Mouse (Mus musculus) monocyte, adult 5-6 weeks (primary cell): ENCODE results near the gene Hs1bp3. TPM values are rescaled to one million over a fixed set of nuclear protein-coding genes. Genes with fewer than 3 reads are reported as not detected.

Source experiments
- ATAC-seq: fragments of 153-309, 156-312 bp; replicated peaks from 2 replicates; pipeline ENCODE4 v1.8.0; 2017; ENCODE audit warnings: mild to moderate bottlenecking; ENCODE audit not compliant: low TSS enrichment, insufficient number of reproducible peaks, severe bottlenecking, poor library complexity, low FRiP score
- total RNA-seq: library from RNA; stranded (forward); fragments of 200-1000, 200-491, 200-594 nt; gene quantifications from 3 replicates; pipeline ENCODE4 v1.2.3, GENCODE M21; 2017

Hs1bp3 gene
- total RNA-seq, 1 experiment from 2014 or later: 4.0 TPM

DNA sequence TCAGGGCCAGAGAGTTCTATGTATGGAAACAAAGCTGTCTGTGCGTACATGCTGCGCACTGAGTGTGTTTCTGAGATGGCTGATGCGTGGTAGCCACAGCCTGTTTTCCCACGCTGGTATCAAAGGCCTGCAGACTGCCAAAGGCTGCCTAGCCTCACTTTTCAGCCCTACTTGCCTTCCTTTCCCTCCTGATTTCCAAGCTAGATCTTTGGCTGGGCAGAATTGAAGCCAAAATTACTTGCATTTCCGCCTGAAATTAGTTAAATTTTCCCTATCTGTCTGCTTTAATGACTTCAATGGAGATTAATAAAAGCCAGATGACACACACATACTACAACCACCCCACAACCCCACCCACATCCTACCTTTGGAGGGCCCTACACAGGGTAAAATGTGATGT is 12.7 kb upstream of the Hs1bp3 start:
- no peak for ATAC-seq

DNA sequence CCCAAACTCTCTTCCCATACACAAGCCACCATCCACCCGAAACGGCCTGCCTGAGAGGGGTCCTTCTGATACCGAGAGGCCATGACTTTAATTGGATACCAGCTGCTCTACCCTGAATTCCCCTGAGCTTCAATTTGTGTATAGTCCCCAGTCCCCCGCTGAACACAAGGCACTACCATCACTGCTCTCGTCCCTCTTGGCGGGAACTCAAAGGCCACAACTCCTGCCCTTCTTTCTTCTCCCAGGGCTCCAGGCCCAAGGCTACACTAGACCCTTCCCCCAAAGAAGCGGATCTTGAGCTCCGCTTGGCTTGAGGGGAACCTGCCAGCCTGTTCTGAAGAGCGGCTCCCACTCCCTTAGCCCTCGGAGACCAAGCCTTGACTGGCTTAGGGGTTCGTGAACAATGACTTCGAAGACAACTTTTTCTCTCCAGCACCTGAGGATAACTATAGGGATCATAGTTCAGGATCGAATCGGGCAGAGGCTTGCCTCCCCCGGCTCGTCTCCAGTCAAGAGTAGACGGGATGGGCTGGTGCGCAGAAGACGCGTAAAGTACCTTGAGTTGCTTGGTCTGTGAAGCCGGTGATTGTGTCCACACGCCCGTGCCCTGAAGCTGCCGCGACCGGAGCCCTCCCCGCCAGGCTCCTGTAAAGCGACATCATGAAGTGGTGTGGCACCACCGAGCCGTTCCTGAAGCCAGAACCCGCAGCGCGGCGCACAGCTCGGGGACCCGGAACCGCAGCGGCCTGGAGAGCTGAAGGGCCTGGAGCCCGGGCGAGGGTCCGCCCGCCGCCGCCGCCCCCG is 12.0 kb upstream of the Hs1bp3 start:
- no peak for ATAC-seq

DNA sequence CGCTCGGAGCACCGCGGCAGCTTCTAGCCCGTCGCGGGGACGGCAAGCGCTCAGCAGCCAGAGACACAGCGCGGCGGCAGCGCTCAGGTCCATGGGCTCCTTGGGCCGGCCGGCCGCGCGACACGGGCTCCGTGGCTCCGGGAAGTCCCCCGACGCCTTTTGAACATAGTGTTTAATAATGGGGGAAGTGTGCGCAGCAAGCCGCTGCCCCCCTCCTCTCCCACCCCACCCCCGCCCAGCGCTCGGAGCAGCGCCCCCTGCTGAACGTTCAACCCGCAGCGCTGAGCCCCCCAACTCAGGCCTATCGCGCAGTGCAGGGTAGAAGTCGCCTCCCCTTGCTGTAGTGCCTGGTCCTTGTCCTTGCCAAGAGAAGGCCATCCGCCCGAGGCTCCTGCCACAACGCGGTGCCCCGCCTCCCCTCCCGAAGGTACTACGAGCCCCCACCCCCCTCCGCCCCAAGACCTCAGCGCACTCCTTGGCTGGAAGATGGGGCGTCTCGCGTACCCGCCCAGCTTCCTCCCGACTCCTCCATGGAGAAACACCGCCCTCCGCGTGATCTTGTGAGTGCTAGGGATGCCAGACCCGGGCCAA is 11.3 kb upstream of the Hs1bp3 start, which contains the start of gene Gdf7:
TSS of gene Gdf7 (minus strand) at position 114 of the 591 bp plus-strand sequence.
- no peak for ATAC-seq

DNA sequence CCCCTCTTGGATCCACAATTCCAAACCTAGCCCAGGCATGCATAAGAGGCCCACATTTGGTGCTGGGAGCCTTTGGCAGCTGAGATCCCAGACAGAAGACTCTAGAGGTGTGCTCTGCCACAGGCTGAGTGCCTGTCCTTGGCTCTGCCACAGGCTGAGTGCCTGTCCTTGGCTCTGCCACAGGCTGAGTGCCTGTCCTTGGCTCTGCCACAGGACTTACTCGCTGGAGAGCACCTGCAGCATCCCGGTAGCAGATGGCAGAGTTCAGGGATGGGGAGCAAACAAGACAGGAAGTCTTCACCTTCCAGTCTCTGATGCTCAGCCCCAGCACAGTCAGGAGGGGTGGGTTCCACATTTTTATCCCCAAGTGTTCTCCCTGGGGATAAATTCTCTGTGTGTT is 8.0 kb upstream of the Hs1bp3 start:
- ATAC-seq: no peak

DNA sequence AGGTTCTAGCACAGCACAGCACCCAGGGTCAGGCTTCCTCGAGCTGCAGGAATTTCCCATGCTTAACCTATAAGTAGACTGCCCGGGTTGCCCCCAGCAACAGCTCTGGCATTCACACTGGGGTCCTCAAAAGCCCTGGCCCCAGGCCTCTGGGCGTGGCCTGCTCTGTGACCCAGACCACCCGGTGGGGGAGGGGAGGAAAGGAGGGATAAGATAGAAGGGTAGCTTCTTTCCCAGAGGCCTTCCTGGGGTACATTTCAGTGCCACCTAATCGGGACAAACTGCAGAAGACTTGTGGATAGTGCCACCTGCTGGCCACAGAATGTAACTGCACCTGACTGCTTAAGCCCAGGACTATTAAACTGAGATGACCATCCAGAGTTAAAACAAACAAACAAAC is 6.8 kb upstream of the Hs1bp3 start:
- ATAC-seq: 0 out of 2 replicates have a peak, but pooled peaks have one; percentile 61

DNA sequence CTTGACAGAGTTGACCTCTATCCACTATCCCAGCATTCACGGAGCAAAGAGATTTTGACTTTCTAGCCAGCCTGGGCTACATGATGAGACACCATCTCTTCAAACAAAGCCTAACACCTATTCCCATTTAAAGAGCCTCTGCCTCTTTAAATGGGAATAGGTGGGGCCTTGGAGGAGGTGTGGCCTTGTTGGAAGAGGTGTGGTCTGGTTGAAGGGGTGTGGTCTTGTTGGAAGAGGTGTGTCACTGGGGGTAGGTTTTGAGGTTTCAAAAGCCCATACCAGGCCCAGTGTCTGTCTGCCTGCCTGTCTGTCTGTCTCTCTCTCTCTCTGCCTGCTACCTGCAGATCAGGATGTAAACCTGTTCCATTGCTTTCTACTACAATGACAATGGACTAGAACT is 6.3 kb upstream of the Hs1bp3 start:
- no peak for ATAC-seq

DNA sequence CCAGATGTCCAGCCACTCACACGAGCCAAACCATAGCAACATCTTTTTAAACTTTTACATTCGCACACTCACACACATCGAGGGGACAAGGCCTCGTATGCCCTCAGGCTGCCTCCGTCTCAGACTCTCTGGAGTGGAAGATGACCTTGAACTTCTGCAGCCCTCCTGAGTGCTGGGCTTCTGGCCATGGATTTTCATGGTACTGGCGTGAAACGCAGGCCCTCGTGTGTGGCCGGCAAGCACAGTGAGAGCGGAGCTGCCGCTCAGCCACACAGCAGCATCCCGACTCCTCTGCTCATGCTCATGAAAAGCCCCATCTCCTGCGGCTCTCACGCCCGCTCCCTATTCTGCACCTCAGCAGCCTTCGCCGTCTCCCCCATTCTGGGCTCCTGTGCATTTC is 2.2 kb upstream of the Hs1bp3 start:
- no peak for ATAC-seq

DNA sequence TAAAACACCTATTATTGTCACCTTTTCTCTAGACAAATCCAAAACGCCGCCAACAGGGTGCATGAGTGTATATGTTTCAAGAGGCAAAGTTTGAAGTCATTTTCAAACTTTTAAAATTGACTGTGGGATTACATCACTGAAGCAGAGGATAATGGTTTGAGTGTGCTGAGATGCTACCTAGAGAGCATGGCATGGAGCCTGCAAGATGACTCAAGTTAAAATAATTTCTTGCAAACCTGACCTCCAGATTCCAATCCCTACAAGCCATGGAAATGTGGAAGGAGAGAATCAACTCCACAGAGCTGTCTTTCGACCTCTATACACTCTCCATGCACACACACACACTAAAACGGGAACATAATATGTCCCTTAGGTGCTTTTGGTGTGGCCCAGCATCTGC is 966 bp upstream of the Hs1bp3 start:
- no peak for ATAC-seq

DNA sequence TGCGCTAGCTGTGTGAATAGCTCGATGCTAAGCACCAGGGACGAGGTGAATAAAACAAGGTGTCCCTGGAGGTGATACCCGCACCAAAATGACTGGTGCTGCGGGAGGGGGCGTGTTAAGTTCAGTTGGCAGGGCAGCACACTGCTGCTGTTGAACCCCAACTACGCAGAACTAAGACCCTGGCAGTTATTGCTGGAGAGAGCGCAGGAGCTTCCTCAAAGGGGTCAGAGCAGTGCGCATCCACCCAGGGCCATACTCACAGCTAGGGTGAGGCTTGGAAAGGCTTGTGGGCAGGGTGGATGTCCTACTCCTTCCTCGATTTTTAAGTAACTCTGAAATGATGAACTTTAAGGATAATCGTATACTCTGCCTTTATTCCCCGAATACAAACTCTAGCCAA is 541 bp downstream of the Hs1bp3 start:
- ATAC-seq: no peak; the same call in 1 of the 2 replicates

DNA sequence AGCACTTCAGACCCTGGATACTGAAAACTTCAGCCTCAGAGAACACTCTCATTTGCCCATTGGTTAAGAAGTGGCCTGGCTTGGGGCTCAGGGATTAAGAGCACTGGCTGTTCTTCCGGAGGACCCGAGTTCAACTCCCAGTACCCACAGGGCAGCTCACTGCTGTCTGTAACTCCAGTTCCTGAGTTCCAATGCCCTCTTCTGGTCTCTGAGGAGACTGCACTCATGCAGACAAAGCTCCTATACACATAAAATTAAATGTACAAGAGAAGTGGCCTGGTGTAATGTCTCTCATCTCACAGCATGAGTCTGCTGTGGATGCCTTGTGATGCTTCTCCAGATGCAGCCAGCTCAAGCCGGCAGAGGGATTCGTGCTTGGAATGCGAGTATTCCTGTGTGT is 3.3 kb downstream of the Hs1bp3 start:
- ATAC-seq: no peak

DNA sequence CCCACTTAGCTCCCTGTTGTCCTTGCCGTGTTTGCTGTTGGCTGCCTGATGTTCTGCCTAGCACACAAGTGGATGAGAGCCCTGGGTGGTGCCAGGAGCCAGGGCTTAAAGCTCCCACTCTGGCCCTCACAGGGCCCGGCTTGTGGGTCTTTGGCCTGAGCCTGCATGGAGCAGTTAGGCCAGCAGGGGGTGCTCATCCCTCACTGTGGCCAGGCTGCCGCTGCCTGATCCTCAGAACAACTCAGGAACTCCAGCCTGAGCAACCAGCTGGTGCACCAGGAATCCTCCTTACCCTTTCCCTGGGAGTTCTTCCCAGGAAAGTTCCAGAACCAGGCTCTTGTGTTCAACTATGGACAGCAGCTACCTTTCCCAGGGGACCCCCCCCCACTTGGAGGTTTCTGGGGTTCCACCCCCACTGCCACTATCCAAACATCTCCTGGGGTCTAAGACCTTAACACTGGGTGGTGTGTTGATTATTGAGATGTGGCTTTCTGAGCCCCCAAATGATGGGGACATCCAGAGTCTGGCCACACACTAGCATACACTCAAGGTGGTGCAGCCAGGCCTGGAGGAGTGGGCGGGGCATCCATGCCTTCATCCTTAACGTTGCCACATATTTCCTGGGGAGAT is 7.0 kb downstream of the Hs1bp3 start:
- ATAC-seq: peak; percentile 48; the same call in 1 of the 2 replicates

DNA sequence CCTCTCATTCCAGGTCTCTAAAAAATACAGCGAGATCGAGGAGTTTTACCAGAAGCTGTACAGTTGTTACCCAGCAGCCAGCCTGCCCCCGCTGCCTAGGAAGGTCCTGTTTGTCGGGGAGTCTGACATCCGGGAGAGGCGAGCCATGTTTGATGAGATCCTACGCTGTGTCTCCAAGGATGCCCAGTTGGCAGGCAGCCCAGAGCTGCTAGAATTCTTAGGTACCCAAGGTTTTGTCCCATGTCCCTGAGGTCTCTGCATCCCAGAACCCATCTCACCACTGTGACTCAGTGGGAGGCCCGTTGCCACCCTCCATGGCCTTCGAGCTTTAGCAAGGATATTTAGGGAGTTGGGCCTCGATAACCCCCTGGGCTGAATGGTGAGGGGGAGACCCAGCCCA is 8.3 kb downstream of the Hs1bp3 start:
- no peak for ATAC-seq

DNA sequence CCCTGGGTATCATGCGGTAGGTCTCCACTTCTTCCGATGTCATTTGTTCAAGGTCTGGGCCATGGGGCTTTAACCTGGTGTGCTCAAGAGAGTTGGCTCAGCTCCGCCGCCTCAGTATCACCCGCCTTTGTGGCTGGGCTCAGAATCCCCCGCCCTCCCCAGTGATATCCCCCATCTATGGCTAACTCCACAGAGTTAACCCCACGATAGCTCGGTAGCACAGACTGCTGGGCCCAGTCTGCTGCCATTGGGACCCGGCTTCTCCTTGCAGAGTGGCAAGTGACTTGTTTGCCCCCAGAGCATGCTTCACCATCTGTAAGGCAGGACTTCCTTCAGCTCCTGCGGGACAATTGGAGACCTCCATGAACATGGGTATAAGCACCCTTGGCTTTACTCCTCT is 10.9 kb downstream of the Hs1bp3 start:
- no peak for ATAC-seq

DNA sequence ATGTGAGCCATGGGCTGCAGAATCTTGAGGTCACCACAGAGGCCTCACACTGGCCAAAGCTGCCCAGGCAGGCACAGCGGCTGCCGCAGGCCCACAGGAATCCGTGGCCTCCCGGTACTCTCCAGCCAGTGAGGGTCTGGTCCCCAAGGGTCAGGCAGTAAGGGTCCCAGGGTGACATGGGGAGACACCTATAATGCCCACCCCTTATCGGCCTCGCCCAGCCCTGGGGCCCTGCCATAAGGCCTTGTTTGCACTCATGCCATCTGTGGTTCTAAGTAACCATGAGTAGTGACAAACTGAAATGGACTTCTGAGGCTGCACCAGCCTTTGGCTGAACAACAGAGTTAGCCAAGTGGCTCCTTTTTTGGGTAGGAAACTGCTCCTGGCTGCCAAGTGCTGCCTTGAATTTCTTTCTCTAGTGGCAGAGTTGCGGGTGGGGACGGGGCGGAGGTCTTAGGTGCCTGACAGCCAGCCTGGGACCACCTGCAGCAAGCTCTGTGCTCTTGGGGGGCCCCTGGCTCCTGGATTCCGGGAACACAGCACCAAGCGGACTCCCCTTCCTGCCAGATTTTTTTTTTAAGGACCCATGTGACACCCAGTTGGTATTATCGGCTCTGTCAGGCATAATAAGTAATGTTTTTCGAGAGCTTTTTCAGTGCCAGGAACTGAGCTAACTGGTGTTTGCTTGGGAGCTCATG is 12.2 kb downstream of the Hs1bp3 start:
- ATAC-seq: no peak

DNA sequence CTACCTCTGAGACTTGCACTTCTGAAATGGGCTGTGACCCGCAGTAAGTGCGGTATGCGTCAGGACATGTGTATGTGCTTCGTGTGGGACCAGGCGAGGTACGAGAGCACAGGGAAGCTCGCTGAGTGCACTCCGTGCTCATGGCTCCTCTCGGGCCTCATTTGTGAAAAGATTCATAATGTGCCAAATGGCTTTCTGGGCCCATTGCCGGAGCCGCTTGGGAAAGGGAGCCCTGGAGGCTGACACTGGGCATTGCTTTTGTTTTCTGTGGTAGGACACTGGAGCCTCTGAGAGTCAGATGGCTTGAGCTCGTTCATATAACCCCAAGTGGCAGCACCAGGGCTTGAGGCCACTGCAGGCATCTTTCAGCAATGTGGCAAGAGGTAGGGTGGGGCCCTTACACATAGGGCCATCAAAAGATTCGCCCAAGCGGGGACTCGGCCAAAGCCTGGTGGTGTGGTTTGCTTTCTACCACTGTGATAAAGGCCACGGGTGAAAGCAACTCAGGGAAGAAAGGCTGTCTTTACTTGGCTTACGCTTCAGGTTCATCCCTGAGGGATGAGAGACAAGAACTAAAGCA is 12.8 kb downstream of the Hs1bp3 start:
- ATAC-seq: no peak

DNA sequence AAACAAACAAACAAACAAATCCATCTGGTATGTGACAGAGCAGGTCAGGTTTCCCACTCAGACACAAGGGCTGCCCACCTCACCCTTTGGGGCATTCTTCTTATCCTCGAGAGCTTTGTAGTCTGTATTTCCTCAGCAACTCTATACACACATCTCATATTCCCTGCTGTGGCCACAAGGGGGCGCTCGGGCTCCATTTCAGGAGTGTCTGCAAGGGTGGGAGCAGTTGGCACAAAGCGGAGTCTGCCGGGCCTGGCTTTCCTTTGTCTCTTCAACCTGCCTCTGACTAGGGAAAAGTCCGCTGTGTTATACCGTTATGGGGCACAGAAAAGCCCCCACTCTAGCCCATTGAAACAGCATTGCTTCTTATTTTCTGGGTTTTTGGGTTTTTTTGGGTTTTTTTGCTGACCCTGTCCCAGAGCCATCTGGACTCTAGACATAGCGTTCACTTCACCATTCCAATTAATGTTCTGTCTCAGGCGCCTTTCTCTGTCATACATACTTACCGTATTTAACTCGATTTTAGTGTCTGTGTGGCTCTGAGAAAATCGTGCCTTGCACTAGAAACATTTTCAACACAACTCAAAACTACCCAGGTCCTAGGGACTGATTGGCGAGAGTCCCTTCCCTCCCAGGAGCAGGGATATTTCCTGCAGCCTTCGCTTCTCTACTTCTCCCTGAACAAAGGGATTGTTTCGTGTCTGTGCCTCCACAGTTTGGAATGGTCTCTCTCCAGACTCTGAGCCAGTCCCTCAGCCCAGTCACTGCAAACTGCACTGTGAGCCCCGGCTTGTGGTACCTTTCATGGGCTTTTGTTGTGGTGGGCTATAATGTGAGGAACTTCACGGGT is 13.8 kb downstream of the Hs1bp3 start:
- peak; percentile 81 for ATAC-seq

DNA sequence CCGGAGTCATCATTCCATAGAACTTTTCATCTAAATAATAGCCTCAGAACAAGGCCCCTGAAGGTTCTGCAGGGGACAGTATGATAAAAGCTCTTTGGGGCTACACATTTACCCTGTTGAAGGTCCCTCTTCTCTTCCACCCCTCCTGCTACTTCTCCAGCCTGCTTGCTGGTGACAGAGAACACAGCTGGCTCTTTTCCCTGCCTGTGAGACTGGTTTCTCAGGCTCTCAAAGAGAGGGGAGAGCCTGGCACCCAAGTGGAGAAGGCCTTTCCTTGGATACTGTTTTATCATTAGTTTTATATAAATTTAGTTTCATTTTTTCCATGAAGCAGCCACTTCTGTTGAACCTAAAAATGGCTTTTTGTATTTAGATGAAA is 14.4 kb downstream of the Hs1bp3 start:
- no peak for ATAC-seq

DNA sequence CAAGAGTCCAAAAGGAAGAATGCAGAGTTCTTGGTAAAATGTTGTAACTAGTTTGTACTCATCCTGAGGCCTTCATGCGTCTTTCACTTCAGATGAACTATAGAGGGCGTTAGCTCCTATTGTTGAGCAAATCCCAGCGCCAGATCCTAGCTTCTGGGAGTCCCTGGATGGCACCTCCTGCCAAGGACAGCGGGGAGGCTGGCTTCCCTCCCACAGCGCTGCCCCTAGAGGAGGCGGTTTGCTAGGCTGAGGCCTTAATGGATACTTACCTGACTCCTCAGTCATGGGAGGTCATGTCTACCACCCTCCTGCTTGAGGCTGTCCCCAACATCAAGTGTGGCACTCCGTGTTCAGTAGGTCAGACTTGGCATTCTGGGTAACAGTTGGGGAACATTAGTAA is 16.0 kb downstream of the Hs1bp3 start:
- no peak for ATAC-seq
